Mouse (Mus musculus): ENCODE measurements around the gene Kcnj9.

Gene Kcnj9

DNA sequence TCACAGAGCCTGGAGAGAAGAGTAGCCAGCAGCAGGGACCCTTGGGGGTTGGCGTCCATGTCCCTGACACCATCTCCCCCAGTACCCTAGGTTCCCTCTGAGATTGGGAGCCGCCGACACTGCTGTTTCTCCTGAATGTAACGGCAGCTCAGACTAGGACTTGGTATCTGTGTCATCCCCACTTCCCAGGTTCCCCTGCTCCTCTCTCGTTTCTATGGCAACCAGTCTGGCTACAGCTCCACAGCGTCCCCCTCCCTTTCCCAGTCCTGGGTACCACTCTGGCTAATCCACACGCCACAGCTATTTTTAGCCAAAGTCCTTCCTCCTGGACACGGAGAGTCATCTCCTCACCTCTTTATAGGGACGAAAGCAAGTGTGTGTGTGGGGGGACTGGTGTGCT is at the start of gene Kcnj9:
Gene Kcnj9, minus strand, starts transcription at position 188 of the 400 bp plus-strand sequence.
- no peak for DNase-seq

GRCm38 (mm10) chr1:172376758-172377458 is 47.8 kb upstream of the Kcnj9 start:
- peak; percentile 18 for DNase-seq

DNA sequence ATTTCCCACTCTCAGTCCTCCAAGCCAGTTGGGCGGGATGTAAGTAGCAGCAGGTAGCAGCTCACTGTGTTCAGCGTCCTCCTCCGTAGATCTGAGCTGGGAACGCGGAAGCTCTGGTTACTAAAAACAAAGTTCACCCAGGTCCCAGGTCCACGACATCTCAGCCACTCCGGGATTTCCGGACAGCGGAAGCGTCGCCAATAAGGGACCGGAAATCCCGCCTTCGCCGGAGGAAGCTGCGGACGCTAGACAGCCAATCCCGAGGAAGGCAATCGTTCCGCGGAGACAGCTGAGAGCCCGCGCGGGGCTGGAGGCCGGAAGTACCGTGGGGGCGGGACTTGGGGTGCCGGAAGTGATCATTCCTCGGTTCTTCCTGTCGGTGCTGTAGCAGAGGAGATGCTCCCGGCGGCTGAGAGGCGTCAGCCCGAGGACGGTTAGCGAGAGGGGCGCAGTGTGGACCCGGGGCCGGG is 47.1 kb upstream of the Kcnj9 start, which contains the start of gene Pigm:
Gene Pigm, plus strand, starts transcription at position 349 of the 470 bp plus-strand sequence.
- peak; percentile 97 for DNase-seq

- DNase-seq: peak; percentile 56
These were observed 39.8 kb upstream of the Kcnj9 start for GRCm38 (mm10) chr1:172368768-172369418.

- peak; percentile 63 for DNase-seq
These were observed 35.6 kb upstream of the Kcnj9 start for GRCm38 (mm10) chr1:172364684-172365083.

GRCm38 (mm10) chr1:172358341-172358740 is 29.2 kb upstream of the Kcnj9 start:
- DNase-seq: no peak

DNA sequence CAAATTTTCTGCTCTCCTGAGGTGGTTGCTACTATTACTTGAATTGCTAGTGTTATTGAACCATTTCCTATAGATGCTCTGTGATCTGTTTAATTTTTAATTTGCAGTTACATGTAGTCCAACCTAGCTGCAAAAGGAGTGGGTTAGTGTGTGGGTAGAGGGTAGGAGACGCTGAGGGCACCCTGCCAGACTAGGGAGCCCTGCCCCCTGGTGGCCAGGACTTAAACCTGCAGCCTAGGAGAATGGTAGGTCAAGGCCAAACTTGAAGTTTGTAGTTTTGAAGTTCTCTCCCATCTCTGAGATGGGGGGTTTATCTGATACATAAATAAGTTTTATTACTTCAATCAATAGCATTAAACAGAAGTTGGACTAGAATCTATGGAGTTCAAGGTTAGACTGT is 28.4 kb upstream of the Kcnj9 start:
- peak; percentile 42 for DNase-seq

GRCm38 (mm10) chr1:172355336-172355735 is 26.2 kb upstream of the Kcnj9 start:
- DNase-seq: no peak

DNA sequence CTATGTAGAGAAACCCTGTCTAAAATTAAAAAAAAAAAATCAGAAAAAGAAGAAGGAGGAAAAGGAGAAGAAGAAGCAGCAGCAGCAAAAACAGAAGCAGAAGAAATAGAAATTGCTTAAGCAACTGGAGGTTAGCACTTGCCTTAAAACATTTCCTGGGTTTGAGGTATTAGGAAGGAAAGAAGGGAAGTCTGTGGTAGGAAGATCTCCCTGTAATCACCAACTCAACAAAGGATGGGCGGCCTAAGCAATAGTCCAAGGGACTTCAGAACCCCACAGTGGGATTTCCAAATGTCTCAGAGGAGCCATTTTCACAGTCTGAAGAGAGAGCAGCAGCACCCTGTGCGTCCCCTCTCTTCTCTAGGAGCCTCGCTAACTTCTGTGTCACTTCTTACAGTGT is 23.3 kb upstream of the Kcnj9 start:
- no peak for DNase-seq

- DNase-seq: no peak
These were observed 22.9 kb upstream of the Kcnj9 start for GRCm38 (mm10) chr1:172352001-172352400.

GRCm38 (mm10) chr1:172349916-172350812 is 21.0 kb upstream of the Kcnj9 start:
- DNase-seq: no peak

- no peak for DNase-seq
These were observed 20.4 kb upstream of the Kcnj9 start for GRCm38 (mm10) chr1:172349504-172349903.

DNA sequence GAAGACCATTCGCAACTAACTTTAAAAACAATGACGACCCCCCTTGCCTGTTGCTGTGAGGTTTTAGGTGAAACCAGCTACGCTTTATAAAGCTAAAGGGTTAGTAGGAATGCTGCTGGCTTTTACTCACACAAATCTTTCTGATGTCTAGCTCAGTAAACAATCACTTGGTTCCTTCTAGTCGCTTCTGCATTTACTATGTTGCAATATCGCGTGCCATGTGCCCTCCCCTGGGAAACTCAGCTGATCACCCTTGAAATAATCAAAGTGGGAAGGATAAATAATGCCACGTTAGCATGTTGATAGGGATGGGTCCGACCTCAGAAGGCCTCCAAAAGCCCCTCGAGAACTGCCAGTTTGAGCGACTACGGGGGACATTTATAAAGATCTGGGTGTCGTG is 18.3 kb upstream of the Kcnj9 start:
- DNase-seq: no peak

- DNase-seq: no peak
These were observed 17.6 kb upstream of the Kcnj9 start for GRCm38 (mm10) chr1:172346707-172347106.

DNA sequence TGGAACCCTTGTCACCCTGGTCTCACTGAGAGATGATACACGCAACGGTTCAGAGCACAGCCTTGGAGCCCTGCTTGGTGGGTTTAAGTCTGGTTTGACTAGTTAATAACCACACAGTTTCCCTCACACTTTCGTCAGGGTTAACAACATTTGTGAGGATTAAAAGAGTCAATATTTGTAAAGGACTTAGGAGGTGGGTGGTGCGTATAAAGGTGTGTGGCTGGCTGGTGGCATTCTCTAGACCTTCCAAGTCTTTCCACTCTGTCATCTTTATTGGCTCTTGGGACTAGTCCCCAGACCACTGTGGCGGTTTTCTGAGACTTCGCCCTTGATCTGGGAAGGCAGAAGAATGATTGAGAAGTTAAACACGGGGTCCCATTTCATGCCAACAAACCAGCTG is 15.7 kb upstream of the Kcnj9 start:
- DNase-seq: no peak

GRCm38 (mm10) chr1:172343914-172344313 is 14.8 kb upstream of the Kcnj9 start:
- DNase-seq: no peak

GRCm38 (mm10) chr1:172342729-172343128 is 13.6 kb upstream of the Kcnj9 start:
- DNase-seq: no peak

DNA sequence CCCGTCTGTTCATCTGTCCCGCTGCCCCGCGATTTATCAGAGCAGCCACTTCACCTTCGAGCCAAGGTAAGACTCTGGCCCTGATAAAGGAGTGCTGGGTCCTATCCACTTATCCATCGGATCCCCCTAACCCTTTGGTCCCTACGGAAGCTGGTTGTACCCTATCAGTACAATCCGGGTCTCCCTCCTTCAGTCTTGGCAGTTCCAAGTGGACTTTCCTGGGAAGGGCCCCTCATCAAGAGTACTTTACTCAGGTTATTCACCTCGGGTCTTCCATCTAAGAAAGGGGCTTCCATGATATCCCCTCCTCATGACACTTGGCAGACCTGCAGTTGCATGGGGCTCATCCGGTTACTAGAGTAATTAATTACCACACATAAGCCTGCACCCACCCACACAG is 12.3 kb upstream of the Kcnj9 start:
- DNase-seq: no peak

- DNase-seq: peak; percentile 73
These were observed 11.7 kb upstream of the Kcnj9 start, which contains the start of gene Kcnj10 for GRCm38 (mm10) chr1:172340729-172341321. Gene Kcnj10 (plus strand): TSS chr1:172341210.

GRCm38 (mm10) chr1:172337411-172338185 is 8.5 kb upstream of the Kcnj9 start:
- DNase-seq: no peak

DNA sequence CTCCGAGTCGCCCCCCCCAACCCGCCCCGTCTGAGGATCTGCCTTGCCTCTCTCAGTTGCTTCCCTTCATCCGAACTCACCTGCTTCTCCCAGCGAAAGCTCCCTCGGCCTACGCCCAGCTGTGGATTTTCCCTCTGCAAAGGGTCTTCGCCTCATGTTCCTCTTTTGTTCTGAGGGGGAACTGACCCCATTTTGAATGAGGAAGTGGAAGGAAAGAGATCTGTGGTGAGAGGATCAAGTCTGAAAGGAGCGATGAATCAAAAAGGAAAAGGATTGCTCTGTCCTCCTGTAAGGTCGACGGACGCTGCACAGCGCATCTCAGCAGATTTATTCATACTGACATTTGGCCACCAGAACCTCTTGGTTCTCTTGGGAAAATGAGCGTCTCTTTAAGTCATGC is 6.7 kb upstream of the Kcnj9 start:
- DNase-seq: no peak

DNA sequence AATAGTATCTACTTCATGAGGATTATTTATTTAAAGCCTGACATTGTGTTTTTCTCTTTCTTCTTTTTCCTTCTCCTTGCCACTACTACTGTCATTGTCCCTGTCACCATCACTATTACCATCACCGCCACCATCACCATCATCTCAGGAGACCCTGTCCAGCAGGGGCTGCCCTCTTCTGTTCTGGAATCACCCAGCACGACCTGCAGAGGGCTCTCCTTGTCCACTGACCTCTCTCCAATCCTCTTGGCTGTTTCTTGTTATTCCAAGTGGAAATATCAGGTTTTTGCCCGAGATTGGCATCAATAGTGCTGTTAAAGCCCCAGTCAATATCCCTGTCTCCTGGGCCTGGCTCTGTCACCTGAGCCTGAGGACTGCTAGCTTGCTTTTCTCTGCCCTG is 4.4 kb upstream of the Kcnj9 start:
- no peak for DNase-seq
